Mouse (Mus musculus): ENCODE measurements at regions not wholly inside any gene's neighbourhood (a gene's known extent, or its start where the extent isn't known, plus 50 kb on each side); places are given as distances from the start of the nearest gene placed in this dataset.
A peak's percentile ranks its signal among the peaks of the same experiment; 100 is the strongest.

- no peak for ATAC-seq (ENCODE audit: insufficient read depth)
- no peak for DNase-seq
- Histone ChIP-seq H3K36me3 (ENCODE audit: insufficient read depth) (no peaks in the 10 kb centered on the region), H3K27me3 (ENCODE audit: insufficient read depth, low read length) (no peaks in the 10 kb centered on the region), H3K4me1 (ENCODE audit: insufficient read depth) (no peaks in the 10 kb centered on the region), H3K4me2 (no peak overlapping the region), H3K9ac (no peak overlapping the region), H3K9me3 (ENCODE audit: low read depth, low read length) (no peaks in the 10 kb centered on the region), H3K27ac (ENCODE audit: low read depth) (no peak overlapping the region), H3K4me3 (ENCODE audit: low read depth, low read length) (no peak overlapping the region)
- 76% methylated on average over 2 of the region's 2 CpGs for WGBS
- no peak for TF ChIP-seq CTCF (IDR thresholded peaks at IDR 0.05; ENCODE audit: low read depth)
Measured at GRCm38 (mm10) chr10:51941192-51941591, 81.1 kb upstream of the Vgll2 start.

GRCm38 (mm10) chr10:51945701-51946100 is 76.6 kb upstream of the Vgll2 start:
- no peak overlapping the region for H3K9ac ChIP-seq
- no peak overlapping the region for H3K4me3 ChIP-seq (ENCODE audit: low read depth, low read length)
- no peaks in the 10 kb centered on the region for H3K4me1 ChIP-seq (ENCODE audit: insufficient read depth)
- DNase-seq (no peak), ATAC-seq (ENCODE audit: insufficient read depth) (no peak)
- no peak overlapping the region for H3K4me2 ChIP-seq
- H3K36me3 ChIP-seq (ENCODE audit: insufficient read depth), result no peaks in the 10 kb centered on the region
- no peaks in the 10 kb centered on the region for H3K27me3 ChIP-seq (ENCODE audit: insufficient read depth, low read length)
- WGBS, result 34% methylated on average over 4 of the region's 4 CpGs
- H3K27ac ChIP-seq (ENCODE audit: low read depth), result no peak overlapping the region
- no peak for TF ChIP-seq CTCF (IDR thresholded peaks at IDR 0.05; ENCODE audit: low read depth)
- no peaks in the 10 kb centered on the region for H3K9me3 ChIP-seq (ENCODE audit: low read depth, low read length)

- no peaks in the 10 kb centered on the region for H3K27me3 ChIP-seq (ENCODE audit: insufficient read depth, low read length)
- H3K9me3 ChIP-seq (ENCODE audit: low read depth, low read length), result no peaks in the 10 kb centered on the region
- H3K4me1 ChIP-seq (ENCODE audit: insufficient read depth), result no peaks in the 10 kb centered on the region
- ATAC-seq (ENCODE audit: insufficient read depth), result no peak
- no peak overlapping the region for H3K4me2 ChIP-seq
- no peak for TF ChIP-seq CTCF (IDR thresholded peaks at IDR 0.05; ENCODE audit: low read depth)
- no peaks in the 10 kb centered on the region for H3K36me3 ChIP-seq (ENCODE audit: insufficient read depth)
- no peak overlapping the region for H3K27ac ChIP-seq (ENCODE audit: low read depth)
- DNase-seq, result no peak
- H3K4me3 ChIP-seq (ENCODE audit: low read depth, low read length), result no peak overlapping the region
- H3K9ac ChIP-seq, result no peak overlapping the region
Measured at GRCm38 (mm10) chr10:51946189-51946588, 76.1 kb upstream of the Vgll2 start.

GRCm38 (mm10) chr10:51946881-51947280 is 75.4 kb upstream of the Vgll2 start:
- Histone ChIP-seq H3K27me3 (ENCODE audit: insufficient read depth, low read length) (no peaks in the 10 kb centered on the region), H3K36me3 (ENCODE audit: insufficient read depth) (no peaks in the 10 kb centered on the region), H3K4me1 (ENCODE audit: insufficient read depth) (no peaks in the 10 kb centered on the region), H3K9me3 (ENCODE audit: low read depth, low read length) (no peaks in the 10 kb centered on the region), H3K27ac (ENCODE audit: low read depth) (no peak overlapping the region), H3K9ac (no peak overlapping the region), H3K4me2 (no peak overlapping the region), H3K4me3 (ENCODE audit: low read depth, low read length) (no peak overlapping the region)
- TF ChIP-seq CTCF (IDR thresholded peaks at IDR 0.05; ENCODE audit: low read depth), result no peak
- no peak for DNase-seq
- ATAC-seq (ENCODE audit: insufficient read depth), result no peak

- H3K27me3 ChIP-seq (ENCODE audit: insufficient read depth, low read length), result no peaks in the 10 kb centered on the region
- WGBS, result 88% methylated on average over 1 of the region's 1 CpGs
- H3K9me3 ChIP-seq (ENCODE audit: low read depth, low read length), result no peaks in the 10 kb centered on the region
Measured at GRCm38 (mm10) chr10:51950016-51950415, 72.3 kb upstream of the Vgll2 start.

GRCm38 (mm10) chr10:51952021-51952420 is 70.3 kb upstream of the Vgll2 start:
- H3K27me3 ChIP-seq (ENCODE audit: insufficient read depth, low read length), result no peaks in the 10 kb centered on the region
- H3K36me3 ChIP-seq (ENCODE audit: insufficient read depth), result no peaks in the 10 kb centered on the region
- H3K4me1 ChIP-seq (ENCODE audit: insufficient read depth), result no peaks in the 10 kb centered on the region
- no peak overlapping the region for H3K9ac ChIP-seq
- WGBS, result 64% methylated on average over 4 of the region's 4 CpGs
- TF ChIP-seq CTCF (IDR thresholded peaks at IDR 0.05; ENCODE audit: low read depth), result 0 out of 2 replicates have a peak, but pooled peaks have one; percentile 16
- no peak overlapping the region for H3K4me2 ChIP-seq
- no peak overlapping the region for H3K4me3 ChIP-seq (ENCODE audit: low read depth, low read length)
- DNase-seq (no peak), ATAC-seq (ENCODE audit: insufficient read depth) (no peak)
- no peaks in the 10 kb centered on the region for H3K9me3 ChIP-seq (ENCODE audit: low read depth, low read length)
- H3K27ac ChIP-seq (ENCODE audit: low read depth), result no peak overlapping the region

More at GRCm38 (mm10) chr10:51950016-51950415, 72.3 kb upstream of the Vgll2 start:
- Histone ChIP-seq H3K36me3 (ENCODE audit: insufficient read depth) (no peaks in the 10 kb centered on the region), H3K4me2 (no peak overlapping the region), H3K4me1 (ENCODE audit: insufficient read depth) (no peaks in the 10 kb centered on the region), H3K9ac (no peak overlapping the region), H3K27ac (ENCODE audit: low read depth) (no peak overlapping the region), H3K4me3 (ENCODE audit: low read depth, low read length) (no peak overlapping the region)
- no peak for ATAC-seq (ENCODE audit: insufficient read depth)
- no peak for TF ChIP-seq CTCF (IDR thresholded peaks at IDR 0.05; ENCODE audit: low read depth)
- DNase-seq, result no peak

- Histone ChIP-seq H3K4me2 (no peak overlapping the region), H3K27me3 (ENCODE audit: insufficient read depth, low read length) (no peaks in the 10 kb centered on the region), H3K27ac (ENCODE audit: low read depth) (no peak overlapping the region), H3K9ac (no peak overlapping the region), H3K4me1 (ENCODE audit: insufficient read depth) (no peaks in the 10 kb centered on the region), H3K36me3 (ENCODE audit: insufficient read depth) (no peaks in the 10 kb centered on the region), H3K9me3 (ENCODE audit: low read depth, low read length) (no peaks in the 10 kb centered on the region), H3K4me3 (ENCODE audit: low read depth, low read length) (no peak overlapping the region)
- WGBS, result 43% methylated on average over 1 of the region's 1 CpGs
- ATAC-seq (ENCODE audit: insufficient read depth) (no peak), DNase-seq (no peak)
- no peak for TF ChIP-seq CTCF (IDR thresholded peaks at IDR 0.05; ENCODE audit: low read depth)
Measured at GRCm38 (mm10) chr10:51956493-51956892, 65.8 kb upstream of the Vgll2 start.

GRCm38 (mm10) chr10:51961497-51961896 is 60.8 kb upstream of the Vgll2 start:
- no peak for TF ChIP-seq CTCF (IDR thresholded peaks at IDR 0.05; ENCODE audit: low read depth)
- H3K9ac ChIP-seq, result no peak overlapping the region
- no peaks in the 10 kb centered on the region for H3K9me3 ChIP-seq (ENCODE audit: low read depth, low read length)
- H3K4me2 ChIP-seq, result no peak overlapping the region
- no peak overlapping the region for H3K4me3 ChIP-seq (ENCODE audit: low read depth, low read length)
- ATAC-seq (ENCODE audit: insufficient read depth), result no peak
- H3K27me3 ChIP-seq (ENCODE audit: insufficient read depth, low read length), result no peaks in the 10 kb centered on the region
- no peaks in the 10 kb centered on the region for H3K36me3 ChIP-seq (ENCODE audit: insufficient read depth)
- no peak overlapping the region for H3K27ac ChIP-seq (ENCODE audit: low read depth)
- no peak for DNase-seq
- 23% methylated on average over 2 of the region's 2 CpGs for WGBS
- H3K4me1 ChIP-seq (ENCODE audit: insufficient read depth), result no peaks in the 10 kb centered on the region
